Mouse (Mus musculus) heart, adult 8-10 months (tissue): Measurements from ENCODE around the gene Armc12. TPM values are rescaled to one million over a fixed set of nuclear protein-coding genes. Genes with fewer than 3 reads are reported as not detected.

ENCODE experiments used
- DNase-seq: peaks from one replicate; pipeline ENCODE4 v3.0.0; 2022; ENCODE audit warnings: low spot score
- microRNA-seq: library from miRNA; unstranded; fragments of <30 nt; microRNA quantifications from one replicate; pipeline ENCODE4 v1.2.0, GENCODE M21; 2022
- total RNA-seq, 4 experiments: library from RNA; stranded (reverse); gene quantifications; 2 replicates each; pipeline ENCODE4 v1.2.4; 2022

The Armc12 gene
- total RNA-seq, 4 experiments from 2014 or later: not detected

GRCm38 (mm10) chr17:28588591-28588990 lies 58.0 kb downstream of the Armc12 start:
- no peak for DNase-seq

Small RNA genes within 50 kb of the gene (microRNA-seq; reads per million reads assigned to microRNA genes)
- not detected for gene Gm25195
- not detected for gene Mir6969

Other genes with a start within 250 kb of the Armc12 start
- gene Fance, start 217.3 kb upstream of the Armc12 start, total RNA-seq: 10 to 100 TPM in 3 of 4 experiments, 1 to 10 TPM in 1; 9.2 to 15.2 (median 12.3) TPM
- gene Rpl10a, start 202.3 kb upstream of the Armc12 start, total RNA-seq: 100 to 1,000 TPM; 377 to 423 (median 382) TPM
- gene Tead3, start 180.0 kb upstream of the Armc12 start, total RNA-seq: 10 to 100 TPM in 3 of 4 experiments, 1 to 10 TPM in 1; 8.4 to 15.6 (median 11.7) TPM
- not detected for gene Tulp1, start 165.6 kb upstream of the Armc12 start, total RNA-seq
- gene Fkbp5, start 13.3 kb upstream of the Armc12 start, total RNA-seq: 10 to 100 TPM; 31.0 to 46.7 (median 38.3) TPM
- gene Clpsl2, start 18.6 kb downstream of the Armc12 start, total RNA-seq: not detected
- not detected for gene Clps, start 30.0 kb downstream of the Armc12 start, total RNA-seq
- not detected for gene Lhfpl5, start 44.8 kb downstream of the Armc12 start, total RNA-seq
- gene Srpk1, start 91.9 kb downstream of the Armc12 start, total RNA-seq: 10 to 100 TPM; 30.8 to 38.3 (median 35.2) TPM
- gene Slc26a8, start 159.4 kb downstream of the Armc12 start, total RNA-seq: under 1 TPM in 2 of 4 experiments, not detected in 2; 0.37 to 0.65 TPM
- gene Mapk14, start 160.5 kb downstream of the Armc12 start, total RNA-seq: 10 to 100 TPM; 48.9 to 61.5 (median 52.0) TPM
- gene AC170998.1, start 195.3 kb downstream of the Armc12 start, total RNA-seq: 1 to 10 TPM in 2 of 4 experiments, under 1 TPM in 1, not detected in 1; 0.46 to 1.5 (median 1.1) TPM
- gene Mapk13, start 238.5 kb downstream of the Armc12 start, total RNA-seq: under 1 TPM in 2 of 4 experiments, not detected in 2; 0.16 to 0.83 TPM